ENCODE assay signal across 8 mouse cellular contexts in genomic region chr8:54076791-54077270, GRCm38 (mm10). TPM values are rescaled to one million over a fixed set of nuclear protein-coding genes. Genes with fewer than 3 reads are reported as not detected.
A peak's percentile ranks its signal among the peaks of the same experiment; 100 is the strongest.
DNase-seq lines count a peak whose midpoint lies in the region; ATAC-seq lines count a peak whose summit lies in the region.

No protein-coding gene starts in this region.

- DNase-seq in left cerebral cortex, adult 18-20 months (ENCODE audit: low spot score in 2 of 2): peak; percentile 21 to 56
- no peak for DNase-seq in left cerebral cortex, adult 11 months (ENCODE audit: low spot score)
- peak; percentile 27 for DNase-seq in cerebellum, adult 9-10 months
- DNase-seq in left cerebral cortex, postnatal 4 days: peak; percentile 76
- peak; percentile 60 for DNase-seq in right cerebral cortex, postnatal 14 days

- intact Hi-C loops in left cerebral cortex, postnatal 4 days (cut with DNase I): loop anchor here (2.0 to 10.0 kb wide), 2 partner anchors 202 to 414 kb away; no protein-coding TSS in a partner anchor

- peak; percentile 88 for ATAC-seq in frontal cortex, adult (ENCODE audit: low TSS enrichment)
- ATAC-seq in inflammation-experienced regulatory T-cells, adult 6 months: peak; percentile 38
- peak; percentile 82 for ATAC-seq in megakaryocyte-erythroid progenitor cell, adult 5-6 weeks (replicated peaks; ENCODE audit: low FRiP score, low TSS enrichment, poor library complexity, severe bottlenecking)

RNA-seq across cellular contexts. Expression of gene Vegfc, which starts 0.6 kb away (rescaled TPM):
- 1 to 10 TPM; 2.1 to 4.8 TPM for total RNA-seq in left cerebral cortex, adult 18-20 months (2021)
- under 1 TPM in 2 of 3 experiments, not detected in 1; 0.13 to 0.29 TPM for polyA plus RNA-seq in inflammation-experienced regulatory T-cells, adult 6 months (2017; shearing (Covaris generic))
- total RNA-seq in left cerebral cortex, postnatal 4 days (2021): 1 to 10 TPM; 5.5 to 7.5 TPM
- 4.7 TPM in 1 of 2 replicates, not detected in the other for total RNA-seq in megakaryocyte-erythroid progenitor cell, adult 5-6 weeks (2014; fragmentation: Nextera tagmentation)
- 0.34 TPM in 1 of 2 replicates, not detected in the other for total RNA-seq in megakaryocyte-erythroid progenitor cell, adult 5-6 weeks (2017)

Comparison
In these comparisons a context has a peak if more than half of its experiments do, and no peak if none do; other contexts are left out.
1. ATAC-seq: peak in every context shown above with its lines; median percentile 88 in frontal cortex, adult; 82 in megakaryocyte-erythroid progenitor cell, adult 5-6 weeks; 38 in inflammation-experienced regulatory T-cells, adult 6 months.